Mouse (Mus musculus) spleen, embryonic (tissue): ENCODE measurements around the gene Resp18.
"Not testable (repeated sequence)": the region's sequence is repeated elsewhere in the genome, so short reads cannot be mapped to it uniquely, and the experiment has no call there.

Experiments used
- CTCF ChIA-PET: fragments of 350-600 bp; sonication (Branson Sonifier 250); formaldehyde crosslinking; loops from one replicate; lab custom pipeline; 2022; lab: Charles Lee

Gene Resp18

DNA sequence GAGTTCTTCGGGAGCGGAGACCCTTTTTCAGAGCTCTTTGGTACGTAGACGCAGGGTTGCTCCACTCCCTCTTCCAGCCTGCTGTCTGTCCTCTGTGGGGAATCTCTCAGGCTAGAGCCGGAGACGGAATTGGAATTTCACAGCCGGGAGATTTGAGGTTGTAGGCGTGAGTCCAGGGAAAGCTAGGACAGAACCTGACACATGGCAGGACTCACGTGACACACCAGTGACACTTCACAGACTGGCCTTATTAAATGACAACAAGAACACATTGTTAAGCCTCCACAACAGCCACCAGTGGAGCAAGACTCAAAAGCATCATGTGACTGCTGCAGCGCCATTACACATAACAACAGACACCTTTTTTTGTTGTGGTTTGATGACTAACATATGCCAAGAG lies 38.6 kb downstream of the Resp18 start:
- CTCF ChIA-PET = no interaction called here

DNA sequence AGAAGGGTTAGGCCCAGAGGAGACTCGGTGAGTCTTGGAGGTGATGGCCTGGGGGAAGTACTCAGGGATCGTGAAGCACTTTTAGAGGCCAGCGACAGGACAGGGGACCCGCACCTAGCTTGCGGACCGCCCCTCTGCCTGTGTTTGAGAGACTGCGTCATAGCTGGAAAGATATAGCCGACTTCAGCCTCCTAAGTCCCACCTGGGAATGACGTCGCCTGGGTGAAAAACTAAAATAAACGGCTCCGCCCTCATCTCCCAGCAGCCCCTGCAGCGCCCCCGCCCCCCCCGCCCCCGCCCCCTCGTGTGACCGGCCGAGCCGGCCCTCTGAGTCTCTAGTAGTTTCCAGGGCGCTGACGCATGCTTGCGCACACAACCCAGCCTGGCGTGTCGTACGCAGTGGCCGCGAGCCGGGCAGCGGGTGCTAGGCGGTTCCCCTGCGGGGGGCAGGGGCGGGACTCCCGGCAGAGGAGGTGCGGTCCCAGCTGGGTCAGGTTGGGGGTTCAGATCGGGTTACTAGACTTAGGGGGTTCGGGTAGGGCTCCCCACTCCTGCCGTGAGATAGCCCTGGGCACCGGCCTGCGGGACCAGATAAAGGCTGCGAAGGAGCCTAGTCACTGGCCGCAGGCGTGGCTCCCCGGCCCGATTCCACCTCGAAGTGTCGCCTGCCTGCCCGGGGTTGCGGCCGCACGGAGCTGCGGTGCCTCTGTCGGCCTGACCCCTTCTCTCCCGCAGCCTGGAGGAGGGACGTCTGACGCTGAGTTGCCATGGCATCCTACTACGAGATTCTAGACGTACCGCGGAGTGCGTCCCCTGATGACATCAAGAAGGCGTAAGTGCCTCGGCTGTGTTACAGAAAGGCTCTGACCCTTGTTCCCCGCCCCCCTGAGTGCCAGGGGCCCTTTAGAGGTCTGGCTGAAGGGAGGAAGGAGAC lies 41.8 kb downstream of the Resp18 start, which contains the start of gene Dnajb2:
TSS of gene Dnajb2 (plus strand) at position 290 of the 934 bp plus-strand sequence.
- CTCF ChIA-PET = interaction anchor here (0.6 to 1.9 kb wide), 7 partner anchors 13 to 535 kb away, joined by 3 to 25 read pairs (median 5); partner anchors contain the start of gene Zfand2b

- CTCF ChIA-PET = interaction anchor here (0.7 kb wide), 1 partner anchor 17 kb away, joined by 3 read pairs; no protein-coding TSS in a partner anchor
Observed at GRCm38 (mm10) chr1:75234606-75235005, 43.6 kb downstream of the Resp18 start.

GRCm38 (mm10) chr1:75232489-75232888 lies 45.7 kb downstream of the Resp18 start:
- CTCF ChIA-PET = not testable (repeated sequence)

- CTCF ChIA-PET = no interaction called here
Observed at GRCm38 (mm10) chr1:75231664-75232152, 46.5 kb downstream of the Resp18 start, which contains the start of gene A630095N17Rik. Gene A630095N17Rik, minus strand, starts transcription at chr1:75232102.

- CTCF ChIA-PET = no interaction called here
Observed at GRCm38 (mm10) chr1:75231224-75231623, 47.0 kb downstream of the Resp18 start.

DNA sequence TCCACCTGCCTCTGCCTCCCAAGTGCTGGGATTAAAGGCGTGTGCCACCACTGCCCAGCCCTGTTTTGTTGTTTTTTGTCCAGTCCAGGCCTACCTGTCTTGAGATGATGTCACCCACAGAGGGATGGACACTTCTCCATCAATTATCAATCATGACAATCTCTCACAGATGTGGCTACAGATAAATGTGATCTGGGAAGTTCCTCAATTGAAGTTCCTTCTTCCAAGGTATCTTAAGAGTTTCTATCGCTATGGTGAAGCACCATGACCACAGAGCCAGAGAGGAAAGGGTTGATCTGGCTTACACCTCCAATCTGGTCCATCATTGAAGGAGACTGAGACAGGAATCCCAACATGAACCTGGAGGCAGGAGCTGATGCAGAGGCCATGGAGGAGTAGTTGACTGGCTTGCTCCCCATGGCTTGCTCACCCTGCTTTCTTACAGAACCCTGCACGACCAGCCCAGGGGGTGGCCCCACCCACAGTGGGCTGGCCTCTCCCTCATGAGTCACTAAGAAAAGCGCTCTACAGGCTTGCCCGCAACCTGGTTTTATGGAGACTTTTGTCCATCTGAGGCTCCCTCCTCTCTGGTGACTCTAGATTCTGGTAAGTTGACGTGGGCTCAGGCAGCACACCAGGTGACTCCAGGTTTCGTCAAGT lies 47.8 kb downstream of the Resp18 start:
- CTCF ChIA-PET = no interaction called here

DNA sequence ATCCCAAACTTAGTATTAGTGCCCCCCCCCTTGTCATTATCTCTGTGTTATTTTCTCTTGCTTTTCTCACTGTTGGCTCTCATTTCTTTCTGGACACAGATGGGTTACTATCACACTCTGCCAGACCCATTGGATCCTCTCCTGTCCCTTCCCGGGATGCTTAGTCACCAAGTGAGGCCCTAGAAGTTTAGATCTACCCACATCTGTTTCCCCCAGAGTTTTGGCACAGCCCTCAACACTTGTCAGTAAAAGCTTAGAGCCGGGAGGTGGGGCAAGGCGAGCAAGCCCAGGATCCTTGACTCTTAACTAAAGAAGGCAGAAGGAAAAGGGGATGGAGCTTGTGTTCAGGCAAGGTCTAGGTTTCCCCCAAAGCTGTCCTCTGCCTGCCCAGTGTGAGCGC lies 49.1 kb downstream of the Resp18 start:
- CTCF ChIA-PET = no interaction called here

- CTCF ChIA-PET = interaction anchor here (0.7 kb wide), 1 partner anchor 24 kb away, joined by 3 read pairs; no protein-coding TSS in a partner anchor
Observed at GRCm38 (mm10) chr1:75227653-75228052, 50.6 kb downstream of the Resp18 start.

- CTCF ChIA-PET = no interaction called here
Observed at GRCm38 (mm10) chr1:75226138-75226537, 52.1 kb downstream of the Resp18 start.

GRCm38 (mm10) chr1:75225473-75225872 lies 52.7 kb downstream of the Resp18 start:
- CTCF ChIA-PET = no interaction called here

DNA sequence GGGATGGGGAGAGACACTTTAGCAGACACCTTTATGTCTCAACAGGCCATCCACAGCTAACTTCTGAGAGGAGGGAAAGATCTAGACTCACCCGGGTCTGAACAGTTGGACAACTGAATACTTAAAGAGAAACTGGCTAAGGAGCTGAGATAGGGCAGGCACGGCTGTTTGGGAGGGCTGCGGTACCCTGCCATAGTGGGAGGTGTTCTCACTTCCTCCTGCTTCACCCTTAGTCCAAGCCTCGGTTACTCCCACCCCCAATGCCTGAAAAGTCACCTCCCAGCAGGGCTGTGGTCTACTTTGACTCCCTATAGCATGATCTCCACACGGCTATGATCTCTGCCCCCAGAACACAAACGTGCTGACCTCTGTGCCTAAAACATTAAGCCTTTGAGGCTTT lies 54.7 kb downstream of the Resp18 start:
- CTCF ChIA-PET = interaction anchor here (0.7 kb wide), 1 partner anchor 12 kb away, joined by 9 read pairs; no protein-coding TSS in a partner anchor

GRCm38 (mm10) chr1:75222926-75223325 lies 55.3 kb downstream of the Resp18 start:
- CTCF ChIA-PET = no interaction called here
